Mouse (Mus musculus): ENCODE measurements at regions not wholly inside any gene's neighbourhood (a gene's known extent, or its start where the extent isn't known, plus 50 kb on each side); places are given as distances from the start of the nearest gene placed in this dataset.

DNA sequence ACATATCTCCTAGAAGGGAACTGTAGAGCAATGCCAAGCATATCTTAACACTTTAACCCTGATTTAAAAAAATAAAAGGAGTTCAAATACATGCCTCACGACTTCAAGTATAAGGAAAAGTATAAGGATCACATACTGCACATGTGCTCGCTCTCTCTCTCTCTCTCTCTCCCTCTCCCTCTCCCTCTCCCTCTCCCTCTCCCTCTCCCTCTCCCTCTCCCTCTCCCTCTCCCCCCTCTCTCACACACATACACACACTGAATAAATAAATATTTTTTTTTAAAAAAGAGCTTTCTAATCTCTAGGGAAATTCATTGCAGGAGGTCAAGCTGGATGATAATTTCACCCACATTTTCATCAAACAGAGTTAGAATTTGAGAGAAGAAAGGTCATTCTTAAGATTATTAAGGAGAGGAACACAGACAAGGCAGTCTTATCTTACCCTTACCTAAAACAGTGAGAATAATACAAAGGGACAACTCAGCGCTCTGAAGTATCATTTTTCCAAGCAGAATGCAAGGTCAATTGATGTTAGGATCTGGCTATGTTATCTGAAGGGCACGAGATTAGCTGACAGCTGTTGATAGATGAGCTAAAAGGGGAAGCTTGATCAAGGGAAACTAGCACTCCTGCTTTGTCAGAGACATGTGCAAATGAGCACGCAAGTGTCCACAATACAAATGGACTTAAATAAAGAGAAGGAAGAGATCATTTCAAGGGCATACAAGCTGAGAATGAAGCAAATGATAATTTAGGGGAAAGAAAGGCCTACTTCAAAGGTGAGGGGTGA, 634.8 kb upstream of the N6amt1 start:
- Histone ChIP-seq H3K4me3 (ENCODE audit: extremely low read depth, insufficient read depth, insufficient read length) (no peak overlapping the region), H3K4me1 (ENCODE audit: control insufficient read depth, insufficient read depth, insufficient read length) (no peaks in the 10 kb centered on the region), H3K27ac (ENCODE audit: insufficient read depth, low read length) (no peak overlapping the region), H3K27me3 (ENCODE audit: control insufficient read depth, insufficient read depth, low read length) (no peaks in the 10 kb centered on the region), H3K36me3 (ENCODE audit: control insufficient read depth, insufficient read depth, low read length) (no peaks in the 10 kb centered on the region)
- DNase-seq (ENCODE audit: low read depth in 1 of 2, low spot score in 2 of 2): no peak
- TF ChIP-seq POLR2A (IDR thresholded peaks at IDR 0.05; ENCODE audit: low read depth, low read length): no peak
- no peak for TF ChIP-seq CTCF (IDR thresholded peaks at IDR 0.05; ENCODE audit: extremely low read depth, insufficient read depth, insufficient read length, insufficient replicate concordance)
- 62% methylated on average over 5 of the region's 5 CpGs for WGBS

DNA sequence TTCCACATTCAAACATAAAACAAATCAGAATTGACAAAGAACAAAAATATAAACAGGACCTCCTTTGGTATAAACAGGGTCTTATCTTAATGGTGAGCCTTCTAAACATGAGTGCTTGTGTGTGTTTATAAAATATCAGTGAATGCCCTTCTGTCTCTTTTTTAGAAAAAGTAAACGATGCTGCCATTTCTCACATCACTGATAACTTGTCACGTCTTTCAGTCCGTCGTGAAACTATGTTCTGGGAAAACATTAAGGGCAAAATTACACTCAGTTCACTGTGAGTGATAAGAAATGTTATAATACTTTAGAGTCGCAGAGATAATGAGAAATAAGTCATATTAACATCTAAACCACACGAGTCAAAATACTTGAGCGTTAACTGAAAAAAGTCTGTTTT, 635.6 kb upstream of the N6amt1 start:
- Histone ChIP-seq H3K27me3 (ENCODE audit: control insufficient read depth, insufficient read depth, low read length) (no peaks in the 10 kb centered on the region), H3K27ac (ENCODE audit: insufficient read depth, low read length) (no peak overlapping the region), H3K36me3 (ENCODE audit: control insufficient read depth, insufficient read depth, low read length) (no peaks in the 10 kb centered on the region), H3K4me1 (ENCODE audit: control insufficient read depth, insufficient read depth, insufficient read length) (no peaks in the 10 kb centered on the region), H3K4me3 (ENCODE audit: extremely low read depth, insufficient read depth, insufficient read length) (no peak overlapping the region)
- TF ChIP-seq POLR2A (IDR thresholded peaks at IDR 0.05; ENCODE audit: low read depth, low read length) (no peak), CTCF (IDR thresholded peaks at IDR 0.05; ENCODE audit: extremely low read depth, insufficient read depth, insufficient read length, insufficient replicate concordance) (no peak)
- 84% methylated on average over 7 of the region's 7 CpGs for WGBS
- DNase-seq (ENCODE audit: low read depth in 1 of 2, low spot score in 2 of 2): no peak

DNA sequence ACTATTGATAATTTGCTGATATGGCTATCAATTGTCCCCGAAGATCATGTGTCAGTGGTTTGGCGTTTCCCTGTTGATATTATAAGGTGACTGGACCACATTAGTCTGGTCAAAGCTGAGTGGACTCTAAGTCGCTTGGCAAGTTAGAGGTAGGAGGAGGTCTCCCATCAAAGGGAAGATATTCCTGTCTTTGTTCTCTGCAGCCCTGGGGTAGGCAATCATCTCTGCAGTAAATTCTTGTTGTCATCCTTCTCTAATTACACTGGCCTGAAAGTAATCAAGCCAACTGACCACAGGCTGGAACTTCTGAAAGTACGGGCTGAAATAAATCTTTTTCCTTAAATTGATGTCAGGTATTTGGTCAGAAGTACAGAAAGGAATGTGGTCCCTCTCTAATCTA, 652.3 kb upstream of the N6amt1 start:
- DNase-seq (ENCODE audit: low read depth in 1 of 2, low spot score in 2 of 2): no peak
- H3K27ac ChIP-seq (ENCODE audit: insufficient read depth, low read length): no peak overlapping the region
- 76% methylated on average over 4 of the region's 4 CpGs for WGBS
- H3K36me3 ChIP-seq (ENCODE audit: control insufficient read depth, insufficient read depth, low read length): no peaks in the 10 kb centered on the region
- no peaks in the 10 kb centered on the region for H3K4me1 ChIP-seq (ENCODE audit: control insufficient read depth, insufficient read depth, insufficient read length)
- TF ChIP-seq POLR2A (IDR thresholded peaks at IDR 0.05; ENCODE audit: low read depth, low read length): no peak
- no peak for TF ChIP-seq CTCF (IDR thresholded peaks at IDR 0.05; ENCODE audit: extremely low read depth, insufficient read depth, insufficient read length, insufficient replicate concordance)
- no peak overlapping the region for H3K4me3 ChIP-seq (ENCODE audit: extremely low read depth, insufficient read depth, insufficient read length)
- no peaks in the 10 kb centered on the region for H3K27me3 ChIP-seq (ENCODE audit: control insufficient read depth, insufficient read depth, low read length)

DNA sequence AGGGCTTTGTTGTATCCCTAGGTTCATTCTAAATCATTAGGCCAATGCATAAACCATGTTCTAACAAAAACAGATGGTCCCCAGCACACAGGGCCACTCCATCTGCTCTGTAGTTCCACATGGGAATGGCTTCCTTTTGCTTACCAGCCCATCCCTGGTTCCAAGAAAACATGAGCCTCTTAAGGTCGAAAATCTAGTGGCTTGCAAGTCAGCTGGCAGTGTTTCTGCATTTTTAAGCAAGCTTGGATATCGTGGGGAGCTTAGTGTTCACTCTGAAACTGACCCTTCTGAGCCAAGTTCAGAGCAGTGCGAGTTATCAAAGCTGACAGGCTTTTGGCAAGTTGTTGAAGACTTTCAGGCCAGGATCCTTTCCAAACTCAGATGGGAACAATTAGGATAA, 659.5 kb upstream of the N6amt1 start:
- no peak overlapping the region for H3K4me3 ChIP-seq (ENCODE audit: extremely low read depth, insufficient read depth, insufficient read length)
- TF ChIP-seq POLR2A (IDR thresholded peaks at IDR 0.05; ENCODE audit: low read depth, low read length) (no peak), CTCF (IDR thresholded peaks at IDR 0.05; ENCODE audit: extremely low read depth, insufficient read depth, insufficient read length, insufficient replicate concordance) (no peak)
- H3K27ac ChIP-seq (ENCODE audit: insufficient read depth, low read length): no peak overlapping the region
- no peaks in the 10 kb centered on the region for H3K36me3 ChIP-seq (ENCODE audit: control insufficient read depth, insufficient read depth, low read length)
- no peaks in the 10 kb centered on the region for H3K4me1 ChIP-seq (ENCODE audit: control insufficient read depth, insufficient read depth, insufficient read length)
- WGBS: 52% methylated on average over 3 of the region's 3 CpGs
- H3K27me3 ChIP-seq (ENCODE audit: control insufficient read depth, insufficient read depth, low read length): no peaks in the 10 kb centered on the region
- no peak for DNase-seq (ENCODE audit: low read depth in 1 of 2, low spot score in 2 of 2)

DNA sequence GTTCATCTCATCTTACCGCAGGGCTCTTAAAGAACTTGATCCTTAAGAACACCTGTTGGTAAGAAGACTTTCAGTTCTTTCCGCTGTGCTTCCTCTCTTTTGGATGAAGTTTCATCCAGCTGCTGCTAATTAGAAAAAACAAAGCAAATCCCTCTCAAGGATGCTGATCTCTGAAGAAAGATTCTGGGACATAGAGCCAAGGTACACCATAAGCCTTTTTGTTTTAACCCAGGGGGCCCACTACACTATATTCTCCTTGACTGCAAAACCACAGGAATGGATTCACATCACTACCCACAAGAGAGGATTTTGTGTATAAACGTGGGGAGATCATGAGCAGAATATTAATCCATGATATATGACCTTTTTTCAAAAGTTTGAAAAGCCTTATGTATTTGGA, 694.8 kb upstream of the N6amt1 start:
- H3K27ac ChIP-seq (ENCODE audit: insufficient read depth, low read length): no peak overlapping the region
- H3K27me3 ChIP-seq (ENCODE audit: control insufficient read depth, insufficient read depth, low read length): no peaks in the 10 kb centered on the region
- 80% methylated on average over 3 of the region's 3 CpGs for WGBS
- no peaks in the 10 kb centered on the region for H3K4me1 ChIP-seq (ENCODE audit: control insufficient read depth, insufficient read depth, insufficient read length)
- H3K4me3 ChIP-seq (ENCODE audit: extremely low read depth, insufficient read depth, insufficient read length): no peak overlapping the region
- no peak for DNase-seq (ENCODE audit: low read depth in 1 of 2, low spot score in 2 of 2)
- H3K36me3 ChIP-seq (ENCODE audit: control insufficient read depth, insufficient read depth, low read length): no peaks in the 10 kb centered on the region
- no peak for TF ChIP-seq POLR2A (IDR thresholded peaks at IDR 0.05; ENCODE audit: low read depth, low read length)
- TF ChIP-seq CTCF (IDR thresholded peaks at IDR 0.05; ENCODE audit: extremely low read depth, insufficient read depth, insufficient read length, insufficient replicate concordance): no peak

DNA sequence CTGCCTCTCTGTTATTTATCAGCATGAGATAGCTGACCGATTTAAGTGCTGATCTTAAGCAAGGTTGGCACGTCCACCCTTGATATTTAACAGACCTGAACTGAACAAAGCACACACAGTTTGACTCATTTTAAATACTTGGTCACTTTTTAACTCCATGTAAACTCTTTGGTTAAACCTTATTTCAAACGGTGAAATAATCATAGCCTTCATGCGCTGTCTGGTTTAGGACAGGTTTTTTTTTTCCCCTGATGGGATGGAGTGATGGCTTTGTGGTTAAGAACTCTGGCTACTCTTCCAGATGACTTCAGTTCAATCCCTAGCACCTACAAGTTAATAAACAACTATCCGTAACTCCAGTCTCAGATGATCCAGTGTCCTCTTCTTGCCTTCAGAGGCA, 706.7 kb upstream of the N6amt1 start:
- no peaks in the 10 kb centered on the region for H3K36me3 ChIP-seq (ENCODE audit: control insufficient read depth, insufficient read depth, low read length)
- WGBS: 81% methylated on average over 5 of the region's 5 CpGs
- H3K27ac ChIP-seq (ENCODE audit: insufficient read depth, low read length): no peak overlapping the region
- H3K27me3 ChIP-seq (ENCODE audit: control insufficient read depth, insufficient read depth, low read length): no peaks in the 10 kb centered on the region
- no peak for TF ChIP-seq CTCF (IDR thresholded peaks at IDR 0.05; ENCODE audit: extremely low read depth, insufficient read depth, insufficient read length, insufficient replicate concordance)
- no peak for TF ChIP-seq POLR2A (IDR thresholded peaks at IDR 0.05; ENCODE audit: low read depth, low read length)
- no peak for DNase-seq (ENCODE audit: low read depth in 1 of 2, low spot score in 2 of 2)
- no peak overlapping the region for H3K4me3 ChIP-seq (ENCODE audit: extremely low read depth, insufficient read depth, insufficient read length)
- no peaks in the 10 kb centered on the region for H3K4me1 ChIP-seq (ENCODE audit: control insufficient read depth, insufficient read depth, insufficient read length)

DNA sequence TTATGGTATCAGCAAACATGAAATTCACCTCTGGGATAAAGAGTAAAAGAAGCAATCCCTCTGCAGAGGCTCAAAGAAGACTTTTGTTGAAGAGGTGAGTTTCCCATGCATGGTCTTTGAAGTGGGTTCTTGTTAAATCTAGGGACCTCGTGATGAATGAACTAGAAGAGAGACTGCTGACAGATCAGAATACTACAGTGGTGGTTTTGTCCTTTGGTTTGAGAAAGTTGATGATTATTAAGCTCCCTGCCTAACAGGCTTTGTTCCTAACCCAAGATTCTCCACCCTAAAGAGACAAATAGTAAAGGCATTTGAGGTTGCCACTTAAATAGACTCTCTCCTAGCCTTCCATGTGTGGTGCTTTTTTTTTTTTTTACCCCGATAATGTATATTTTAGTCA, 707.2 kb upstream of the N6amt1 start:
- H3K36me3 ChIP-seq (ENCODE audit: control insufficient read depth, insufficient read depth, low read length): no peaks in the 10 kb centered on the region
- WGBS: 84% methylated on average over 2 of the region's 2 CpGs
- no peak overlapping the region for H3K27ac ChIP-seq (ENCODE audit: insufficient read depth, low read length)
- DNase-seq (ENCODE audit: low read depth in 1 of 2, low spot score in 2 of 2): no peak
- H3K27me3 ChIP-seq (ENCODE audit: control insufficient read depth, insufficient read depth, low read length): no peaks in the 10 kb centered on the region
- no peak overlapping the region for H3K4me3 ChIP-seq (ENCODE audit: extremely low read depth, insufficient read depth, insufficient read length)
- TF ChIP-seq POLR2A (IDR thresholded peaks at IDR 0.05; ENCODE audit: low read depth, low read length): no peak
- no peak for TF ChIP-seq CTCF (IDR thresholded peaks at IDR 0.05; ENCODE audit: extremely low read depth, insufficient read depth, insufficient read length, insufficient replicate concordance)
- H3K4me1 ChIP-seq (ENCODE audit: control insufficient read depth, insufficient read depth, insufficient read length): no peaks in the 10 kb centered on the region

Data from spleen, adult 2 months (tissue).